Mouse (Mus musculus) bone marrow, adult 2 months (tissue): Measurements from ENCODE around the gene Dapl1.

Source experiments
- CTCF ChIP-seq: fragments of 200-500 bp; IDR thresholded peaks from 2 replicates; pipeline ENCODE4 v1.5.1; 2011; ENCODE audit warnings: low read length, control low read depth; ENCODE audit not compliant: control insufficient read depth, insufficient read depth
- POLR2A ChIP-seq: fragments of 200-500 bp; IDR thresholded peaks from 2 replicates; pipeline ENCODE4 v1.6.1; 2011; ENCODE audit warnings: low read depth, mild to moderate bottlenecking, control low read depth, low read length, borderline replicate concordance; ENCODE audit not compliant: control insufficient read depth

- TF ChIP-seq CTCF (no peak), POLR2A (no peak)
Measured at GRCm38 (mm10) chr2:59471051-59471948, 13.2 kb upstream of the Dapl1 start.
